12 mouse cellular contexts compared by ENCODE assay signal in genomic region chr5:111742290-111742898, GRCm38 (mm10). TPM values are rescaled to one million over a fixed set of nuclear protein-coding genes. Genes with fewer than 3 reads are reported as not detected.
DNase-seq lines count a peak whose midpoint lies in the region; ATAC-seq and TF ChIP-seq lines count a peak whose summit lies in the region.
"Had no signal": no experiment of that assay in that cellular context is flagged by ENCODE, and none has a peak within 500 bp of the region (broad histone marks: within the 10 kb centered on the region; RNA-seq: fewer than 3 reads in every experiment).

No protein-coding gene starts in this region.

- DNase-seq in heart, postnatal 36 days, result no peak
- DNase-seq in brain, embryonic 14.5 days (ENCODE audit: low read depth), result peak; percentile 94
- peak; percentile 69 for DNase-seq in forebrain, postnatal 0 days
- DNase-seq in midbrain, embryonic 11.5 days (ENCODE audit: low spot score, missing footprints), result peak; percentile 86
- no peak for DNase-seq in c-Kit-positive CD71-positive TER-119-positive erythroid progenitor cells, embryonic 14.5 days (ENCODE audit: low spot score)
- DNase-seq in cerebellum, postnatal 4 days (ENCODE audit: low spot score in 2 of 2), result no peak
- DNase-seq in spleen, postnatal 36 days (ENCODE audit: low spot score in 2 of 2), result no peak
- DNase-seq: cerebellum, adult 9-11 months had no signal

- no peak overlapping the region for H3K4me2 ChIP-seq in heart, embryonic 12.5 days
- H3K4me2 ChIP-seq in forebrain, postnatal 0 days (ENCODE audit: low read depth), result peak overlapping the region; percentile 17; the same call in 1 of the 2 replicates
- no peak overlapping the region; the same call in 1 of the 2 replicates for H3K4me2 ChIP-seq in midbrain, embryonic 11.5 days

- H3K27ac ChIP-seq in heart, embryonic 12.5 days (ENCODE audit: poor library complexity, severe bottlenecking), result no peak overlapping the region
- peak overlapping the region; percentile 81 for H3K27ac ChIP-seq in forebrain, postnatal 0 days (ENCODE audit: low read depth, low read length)
- peak overlapping the region; percentile 32; the same call in 1 of the 2 replicates for H3K27ac ChIP-seq in midbrain, embryonic 11.5 days (ENCODE audit: low read depth, low read length)

- ATAC-seq in heart, embryonic 12.5 days (ENCODE audit: insufficient number of reproducible peaks, low FRiP score), result no peak
- ATAC-seq in forebrain, postnatal 0 days, result peak; percentile 65
- ATAC-seq in midbrain, embryonic 11.5 days (ENCODE audit: low FRiP score), result peak; percentile 31; the same call in 1 of the 2 replicates

- no peak overlapping the region for H3K4me3 ChIP-seq in heart, embryonic 12.5 days
- no peak overlapping the region for H3K4me3 ChIP-seq in forebrain, postnatal 0 days (ENCODE audit: low read depth, low read length)
- no peak overlapping the region for H3K4me3 ChIP-seq in midbrain, embryonic 11.5 days (ENCODE audit: low read depth, low read length)

- no peaks in the 10 kb centered on the region for H3K9me3 ChIP-seq in heart, embryonic 12.5 days (replicated peaks)
- H3K9me3 ChIP-seq in forebrain, postnatal 0 days (ENCODE audit: low read length), result no peaks in the 10 kb centered on the region
- no peaks in the 10 kb centered on the region for H3K9me3 ChIP-seq in midbrain, embryonic 11.5 days (ENCODE audit: control insufficient read depth, low read length)

- H3K9ac ChIP-seq in heart, embryonic 12.5 days, result peak overlapping the region; percentile 13; the same call in 1 of the 2 replicates
- H3K9ac ChIP-seq in forebrain, postnatal 0 days, result peak overlapping the region; percentile 22; the same call in 1 of the 2 replicates
- peak overlapping the region; percentile 33 for H3K9ac ChIP-seq in midbrain, embryonic 11.5 days (ENCODE audit: low read length)

- intact Hi-C loops in heart, postnatal 36 days (cut with DNase I), result no loop called here

- no peak for TF ChIP-seq CTCF in brain, embryonic 14.5 days (IDR thresholded peaks at IDR 0.05; ENCODE audit: borderline replicate concordance, extremely low read depth, insufficient read depth, insufficient read length)
- no peak for TF ChIP-seq CTCF in forebrain, postnatal 0 days (IDR thresholded peaks at IDR 0.05; ENCODE audit: low read depth)

- 19% methylated on average over 13 of the region's 13 CpGs for WGBS in heart, embryonic 12.5 days
- WGBS in forebrain, postnatal 0 days, result 13% methylated on average over 13 of the region's 13 CpGs
- 12% methylated on average over 13 of the region's 13 CpGs for WGBS in midbrain, embryonic 11.5 days

- H3K36me3 ChIP-seq in heart, embryonic 12.5 days, result no peaks in the 10 kb centered on the region
- H3K36me3 ChIP-seq in forebrain, postnatal 0 days (ENCODE audit: insufficient read depth), result no peaks in the 10 kb centered on the region
- 0 out of 2 replicates have a peak, but pooled peaks cover 2% of the 10 kb centered on the region for H3K36me3 ChIP-seq in midbrain, embryonic 11.5 days (ENCODE audit: control insufficient read depth, insufficient read depth, low read length)

- no peak for TF ChIP-seq POLR2A in brain, embryonic 14.5 days (IDR thresholded peaks at IDR 0.05; ENCODE audit: borderline replicate concordance, extremely low read depth, insufficient read depth, insufficient read length, poor library complexity, severe bottlenecking)

- peaks cover 27% of the 10 kb centered on the region for H3K27me3 ChIP-seq in heart, embryonic 12.5 days (replicated peaks)
- no peaks in the 10 kb centered on the region for H3K27me3 ChIP-seq in forebrain, postnatal 0 days (ENCODE audit: insufficient read depth, low read length)
- H3K27me3 ChIP-seq in midbrain, embryonic 11.5 days (ENCODE audit: control insufficient read depth, insufficient read depth, low read length), result peaks cover 28% of the 10 kb centered on the region

- peaks cover 13% of the 10 kb centered on the region for H3K4me1 ChIP-seq in heart, embryonic 12.5 days (replicated peaks)
- H3K4me1 ChIP-seq in forebrain, postnatal 0 days (ENCODE audit: insufficient read depth), result peaks cover 24% of the 10 kb centered on the region
- peaks cover 23% of the 10 kb centered on the region for H3K4me1 ChIP-seq in midbrain, embryonic 11.5 days (ENCODE audit: control insufficient read depth, insufficient read depth, low read length)

RNA-seq across cellular contexts. Expression of gene Gm26897, which starts 8.7 kb away (rescaled TPM):
- polyA plus RNA-seq in heart, embryonic 12.5 days (2016; fragmentation: Nextera tagmentation; extraction: Ambion mirVana), result not detected in 2 replicates
- total RNA-seq in heart, postnatal 36 days (2021), result not detected
- not detected in 2 replicates for polyA plus RNA-seq in brain, embryonic 14.5 days (2012; rRNA removed)
- total RNA-seq in forebrain, postnatal 0 days (2014; rRNA removed), result not detected in 2 replicates
- polyA plus RNA-seq in forebrain, postnatal 0 days (2015; fragmentation: Nextera tagmentation; extraction: Ambion mirVana), result not detected in 2 replicates
- polyA plus RNA-seq in midbrain, embryonic 11.5 days (2014; fragmentation: Nextera tagmentation; extraction: Ambion mirVana), result not detected in 2 replicates
- total RNA-seq: gastrocnemius, postnatal 4 days; left cerebral cortex, postnatal 25 days had no signal
- polyA plus RNA-seq: small intestine, adult 2 months had no signal

Comparison
In these comparisons a context has a peak if more than half of its experiments do, and no peak if none do; other contexts are left out.
1. DNase-seq: peak in brain, embryonic 14.5 days (single experiment), forebrain, postnatal 0 days (single experiment) and midbrain, embryonic 11.5 days (single experiment); none in heart, postnatal 36 days (0 of 2), c-Kit-positive CD71-positive TER-119-positive erythroid progenitor cells, embryonic 14.5 days (single experiment), cerebellum, postnatal 4 days (0 of 2) and spleen, postnatal 36 days (0 of 2).
2. Peak in every context shown above with its lines, with median percentiles within 50 percentile points of each other: H3K9ac ChIP-seq.